Mouse (Mus musculus) intestine, embryonic 14.5 days (tissue): ENCODE results near the gene Lelp1. TPM values are rescaled to one million over a fixed set of nuclear protein-coding genes. Genes with fewer than 3 reads are reported as not detected.
A peak's percentile ranks its signal among the peaks of the same experiment; 100 is the strongest.

Experiments
- ATAC-seq: fragments of 200-750 bp; cut with Nextera tagmentation; replicated peaks from 2 replicates; pipeline ENCODE4 v1.8.0; 2017; ENCODE audit warnings: low read depth, moderate number of reproducible peaks, moderate TSS enrichment, moderate library complexity; ENCODE audit not compliant: low FRiP score, low TSS enrichment
- DNase-seq: peaks from one replicate; pipeline ENCODE4 v3.0.0-alpha.2; 2018; ENCODE audit warnings: low spot score
- H3K27ac ChIP-seq: fragments of 300-500 bp; sonication (generic); 2 replicates; pipeline ENCODE4 v1.5.1; 2014; ENCODE audit warnings: low read depth, mild to moderate bottlenecking, control low read depth
- H3K27me3 ChIP-seq: fragments of 300-500 bp; sonication (generic); replicated peaks from 2 replicates; pipeline ENCODE4 v1.6.1; 2014; ENCODE audit warnings: low read length, control low read depth; ENCODE audit not compliant: control insufficient read depth, insufficient read depth
- H3K36me3 ChIP-seq: fragments of 300-500 bp; sonication (generic); 2 replicates; pipeline ENCODE4 v1.6.1; 2014; ENCODE audit warnings: low read length, control low read depth; ENCODE audit not compliant: control insufficient read depth, insufficient read depth
- H3K4me1 ChIP-seq: fragments of 300-500 bp; sonication (generic); replicated peaks from 2 replicates; pipeline ENCODE4 v1.6.1; 2014; ENCODE audit warnings: low read length, control low read depth, mixed read lengths; ENCODE audit not compliant: control insufficient read depth, insufficient read depth
- H3K4me2 ChIP-seq: fragments of 300-500 bp; sonication (generic); 2 replicates; pipeline ENCODE4 v1.6.1; 2014; ENCODE audit warnings: low read length
- H3K4me3 ChIP-seq: fragments of 300-500 bp; sonication (generic); 2 replicates; pipeline ENCODE4 v1.5.1; 2014; ENCODE audit warnings: low read depth, low read length, control low read depth, mixed read lengths
- H3K9ac ChIP-seq: fragments of 300-500 bp; sonication (generic); 2 replicates; pipeline ENCODE4 v1.6.1; 2014; ENCODE audit warnings: mild to moderate bottlenecking, low read length
- H3K9me3 ChIP-seq: fragments of 300-500 bp; sonication (generic); 2 replicates; pipeline ENCODE4 v1.6.1; 2016; ENCODE audit warnings: low read length, control low read depth; ENCODE audit not compliant: control insufficient read depth
- WGBS: fragments of 180-500 bp; shearing (Covaris S2); extraction: QIAGEN DNeasy Blood & Tissue Kit; methylation state at CpG from one replicate; pipeline ENCODE4 v1.1.7; 2014; 5-methylcytosine and 5-hydroxymethylcytosine counted together
- polyA plus RNA-seq: library from polyadenylated mRNA; unstranded; fragments of >200 nt; fragmentation: Nextera tagmentation; extraction: Ambion mirVana; gene quantifications from 2 replicates; pipeline ENCODE4 v1.2.1, GENCODE M21; 2014

Gene Lelp1
- polyA plus RNA-seq, 1 experiment from 2014 or later, result not detected

- H3K27me3 ChIP-seq, result no peaks in the 10 kb centered on the region
- H3K36me3 ChIP-seq, result no peaks in the 10 kb centered on the region
- ATAC-seq (no peak), DNase-seq (no peak)
- H3K9me3 ChIP-seq, result no peaks in the 10 kb centered on the region
- H3K4me1 ChIP-seq, result no peaks in the 10 kb centered on the region
- no peak overlapping the region for H3K27ac ChIP-seq
- H3K4me3 ChIP-seq, result no peak overlapping the region
- H3K4me2 ChIP-seq, result no peak overlapping the region
- H3K9ac ChIP-seq, result no peak overlapping the region
- WGBS, result 32% methylated on average over 3 of the region's 3 CpGs
Observed at GRCm38 (mm10) chr3:92117930-92118329, 24.6 kb downstream of the Lelp1 start.

DNA sequence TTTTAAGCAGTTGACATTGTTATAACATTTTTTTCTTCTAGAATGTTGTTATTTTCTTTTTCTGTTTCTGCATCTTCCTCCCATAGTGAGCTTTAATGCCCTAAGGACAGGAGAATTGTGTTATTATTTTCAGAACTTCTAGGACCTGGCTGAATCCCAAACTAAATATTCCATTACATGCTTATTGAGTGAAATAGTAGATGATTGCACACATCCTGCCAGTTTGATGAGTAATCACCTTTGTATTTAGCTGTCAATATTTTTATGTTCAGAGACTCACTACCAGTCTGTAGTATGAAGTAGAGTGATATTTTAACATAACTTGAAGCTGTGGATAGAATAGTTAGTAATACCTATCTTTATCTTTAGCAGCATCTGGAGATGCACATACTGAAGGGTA lies 31.0 kb downstream of the Lelp1 start:
- DNase-seq (no peak), ATAC-seq (no peak)
- H3K27me3 ChIP-seq, result no peaks in the 10 kb centered on the region
- H3K9me3 ChIP-seq, result no peaks in the 10 kb centered on the region
- H3K4me1 ChIP-seq, result no peaks in the 10 kb centered on the region
- H3K36me3 ChIP-seq, result no peaks in the 10 kb centered on the region
- no peak overlapping the region for H3K27ac ChIP-seq
- no peak overlapping the region for H3K9ac ChIP-seq
- H3K4me3 ChIP-seq, result no peak overlapping the region
- H3K4me2 ChIP-seq, result no peak overlapping the region

DNA sequence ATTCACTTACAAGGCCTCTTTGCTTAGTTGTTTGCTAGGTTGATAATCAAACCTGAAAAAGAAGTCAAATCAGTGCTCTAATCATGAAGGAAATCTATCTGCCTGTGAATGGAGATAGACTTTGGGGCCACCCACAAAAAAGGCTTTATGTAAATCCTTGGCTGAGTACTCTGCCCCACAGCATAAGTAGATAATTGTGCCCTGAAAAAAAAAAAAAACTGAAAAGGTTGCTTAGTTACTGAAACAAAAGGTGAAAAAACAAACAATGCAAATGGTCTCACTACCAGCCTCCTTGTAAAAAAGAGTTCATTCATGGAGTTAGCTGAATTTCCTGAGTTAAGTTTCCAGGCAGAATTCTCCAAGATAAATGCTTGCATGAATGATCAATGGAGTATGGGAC lies 31.8 kb downstream of the Lelp1 start:
- no peaks in the 10 kb centered on the region for H3K36me3 ChIP-seq
- no peak overlapping the region for H3K9ac ChIP-seq

GRCm38 (mm10) chr3:92106582-92106981 lies 36.0 kb downstream of the Lelp1 start:
- DNase-seq, result peak; percentile 53
- WGBS, result 11% methylated on average over 6 of the region's 6 CpGs

More for the DNA sequence above, 31.8 kb downstream of the Lelp1 start:
- ATAC-seq (no peak), DNase-seq (no peak)
- Histone ChIP-seq H3K4me3 (no peak overlapping the region), H3K4me1 (no peaks in the 10 kb centered on the region), H3K4me2 (no peak overlapping the region), H3K9me3 (no peaks in the 10 kb centered on the region), H3K27ac (no peak overlapping the region), H3K27me3 (no peaks in the 10 kb centered on the region)

More at GRCm38 (mm10) chr3:92106582-92106981, 36.0 kb downstream of the Lelp1 start:
- 0 out of 2 replicates have a peak, but pooled peaks have one; percentile 68 for ATAC-seq
- Histone ChIP-seq H3K9me3 (no peaks in the 10 kb centered on the region), H3K27ac (no peak overlapping the region), H3K4me1 (no peaks in the 10 kb centered on the region), H3K27me3 (no peaks in the 10 kb centered on the region), H3K4me3 (no peak overlapping the region), H3K4me2 (no peak overlapping the region), H3K36me3 (no peaks in the 10 kb centered on the region), H3K9ac (no peak overlapping the region)

Other genes starting within 250 kb of the Lelp1 start
- not detected in 2 replicates for gene Pglyrp3, start 128.2 kb downstream of the Lelp1 start, polyA plus RNA-seq
- 0.09 TPM in 2 replicates for gene Lor, start 59.6 kb downstream of the Lelp1 start, polyA plus RNA-seq
- gene Prr9, start 18.8 kb downstream of the Lelp1 start, polyA plus RNA-seq, result not detected in 2 replicates
- gene Sprr2a1, start 73.1 kb upstream of the Lelp1 start, polyA plus RNA-seq, result 0.66 and 0.74 TPM in 2 replicates
- 30.5 and 45.1 TPM in 2 replicates for gene Sprr2a2, start 73.2 kb upstream of the Lelp1 start, polyA plus RNA-seq
- gene Sprr2a3, start 142.7 kb upstream of the Lelp1 start, polyA plus RNA-seq, result 3.8 and 6.4 TPM in 2 replicates
- gene Sprr2b, start 173.9 kb upstream of the Lelp1 start, polyA plus RNA-seq, result not detected in 2 replicates
- gene Sprr2d, start 196.4 kb upstream of the Lelp1 start, polyA plus RNA-seq, result not detected in 2 replicates
- gene Sprr2e, start 209.4 kb upstream of the Lelp1 start, polyA plus RNA-seq, result not detected in 2 replicates
- gene Sprr2f, start 222.4 kb upstream of the Lelp1 start, polyA plus RNA-seq, result not detected in 2 replicates
- not detected in 2 replicates for gene Sprr2h, start 242.9 kb upstream of the Lelp1 start, polyA plus RNA-seq